Mouse (Mus musculus) E14TG2a.4 (cell line): ENCODE results near the gene Ahnak.
A peak's percentile ranks its signal among the peaks of the same experiment; 100 is the strongest.

Experiments
- H3K27me3 ChIP-seq: 2 replicates; pipeline ENCODE4 v1.6.1; 2014; ENCODE audit warnings: low read length, control low read depth; ENCODE audit not compliant: insufficient read depth
- H3K36me3 ChIP-seq: 2 replicates; pipeline ENCODE4 v1.6.1; 2014; ENCODE audit warnings: low read length, control low read depth; ENCODE audit not compliant: insufficient read depth
- H3K4me1 ChIP-seq: replicated peaks from 2 replicates; pipeline ENCODE4 v1.6.1; 2014; ENCODE audit warnings: low read depth, low read length, control low read depth
- H3K4me3 ChIP-seq: replicated peaks from 2 replicates; pipeline ENCODE4 v1.5.1; 2014; ENCODE audit warnings: mild to moderate bottlenecking, low read length
- H3K9me3 ChIP-seq: 2 replicates; pipeline ENCODE4 v1.6.1; 2014; ENCODE audit warnings: low read length, control low read depth
- CTCF ChIP-seq: conservative IDR thresholded peaks from 2 replicates; pipeline ENCODE4 v1.5.1; 2014; ENCODE audit warnings: low read length
- NANOG ChIP-seq: IDR thresholded peaks from 2 replicates; pipeline ENCODE4 v1.6.1; 2014; ENCODE audit warnings: borderline replicate concordance, low read length, mixed read lengths
- POU5F1 ChIP-seq: IDR thresholded peaks from 2 replicates; pipeline ENCODE4 v1.6.1; 2014; ENCODE audit warnings: low read length, borderline replicate concordance

The Ahnak gene

GRCm38 (mm10) chr19:9097441-9097840 is 108.4 kb downstream of the Ahnak start:
- Histone ChIP-seq H3K9me3 (no peaks in the 10 kb centered on the region), H3K4me1 (peaks cover 14% of the 10 kb centered on the region), H3K4me3 (no peak overlapping the region), H3K27me3 (no peaks in the 10 kb centered on the region), H3K36me3 (no peaks in the 10 kb centered on the region)
- TF ChIP-seq NANOG (no peak), POU5F1 (no peak), CTCF (no peak)

- peaks cover 14% of the 10 kb centered on the region for H3K4me1 ChIP-seq
- H3K9me3 ChIP-seq = no peaks in the 10 kb centered on the region
- TF ChIP-seq POU5F1 = no peak
- TF ChIP-seq CTCF = no peak
- no peak for TF ChIP-seq NANOG
- no peaks in the 10 kb centered on the region for H3K27me3 ChIP-seq
- no peak overlapping the region for H3K4me3 ChIP-seq
- no peaks in the 10 kb centered on the region for H3K36me3 ChIP-seq
Measured at GRCm38 (mm10) chr19:9099751-9100150, 110.7 kb downstream of the Ahnak start.

- TF ChIP-seq NANOG = no peak
- no peak for TF ChIP-seq CTCF
- TF ChIP-seq POU5F1 = no peak
- peaks cover 14% of the 10 kb centered on the region for H3K4me1 ChIP-seq
- H3K27me3 ChIP-seq = no peaks in the 10 kb centered on the region
- H3K9me3 ChIP-seq = no peaks in the 10 kb centered on the region
- H3K36me3 ChIP-seq = no peaks in the 10 kb centered on the region
- H3K4me3 ChIP-seq = peak overlapping the region; percentile 41; the same call in 1 of the 2 replicates
Measured at GRCm38 (mm10) chr19:9100297-9101061, 111.4 kb downstream of the Ahnak start.

- H3K9me3 ChIP-seq = no peaks in the 10 kb centered on the region
- H3K36me3 ChIP-seq = no peaks in the 10 kb centered on the region
- H3K27me3 ChIP-seq = no peaks in the 10 kb centered on the region
- H3K4me1 ChIP-seq = peaks cover 20% of the 10 kb centered on the region
- H3K4me3 ChIP-seq = no peak overlapping the region
- no peak for TF ChIP-seq CTCF
- no peak for TF ChIP-seq POU5F1
- TF ChIP-seq NANOG = no peak
Measured at GRCm38 (mm10) chr19:9101062-9101457, 112.0 kb downstream of the Ahnak start.

GRCm38 (mm10) chr19:9103986-9104385 is 114.9 kb downstream of the Ahnak start:
- Histone ChIP-seq H3K9me3 (no peaks in the 10 kb centered on the region), H3K27me3 (no peaks in the 10 kb centered on the region), H3K36me3 (no peaks in the 10 kb centered on the region), H3K4me1 (peaks cover 37% of the 10 kb centered on the region), H3K4me3 (no peak overlapping the region)
- no peak for TF ChIP-seq POU5F1
- TF ChIP-seq CTCF = no peak
- no peak for TF ChIP-seq NANOG

GRCm38 (mm10) chr19:9105101-9105685 is 116.1 kb downstream of the Ahnak start:
- peaks cover 35% of the 10 kb centered on the region for H3K4me1 ChIP-seq
- TF ChIP-seq NANOG (no peak), POU5F1 (no peak), CTCF (no peak)
- H3K27me3 ChIP-seq = no peaks in the 10 kb centered on the region
- H3K36me3 ChIP-seq = no peaks in the 10 kb centered on the region
- H3K4me3 ChIP-seq = no peak overlapping the region
- no peaks in the 10 kb centered on the region for H3K9me3 ChIP-seq

- Histone ChIP-seq H3K36me3 (no peaks in the 10 kb centered on the region), H3K4me1 (peaks cover 27% of the 10 kb centered on the region), H3K27me3 (no peaks in the 10 kb centered on the region), H3K4me3 (no peak overlapping the region; the same call in 1 of the 2 replicates), H3K9me3 (no peaks in the 10 kb centered on the region)
- TF ChIP-seq NANOG (no peak), CTCF (no peak), POU5F1 (no peak)
Measured at GRCm38 (mm10) chr19:9106096-9106495, 117.0 kb downstream of the Ahnak start.

GRCm38 (mm10) chr19:9106751-9107378 is 117.8 kb downstream of the Ahnak start:
- TF ChIP-seq CTCF = no peak
- TF ChIP-seq POU5F1 = no peak
- no peak for TF ChIP-seq NANOG
- Histone ChIP-seq H3K4me1 (peaks cover 23% of the 10 kb centered on the region), H3K4me3 (peak overlapping the region; percentile 10; the same call in 1 of the 2 replicates), H3K9me3 (no peaks in the 10 kb centered on the region), H3K36me3 (no peaks in the 10 kb centered on the region), H3K27me3 (no peaks in the 10 kb centered on the region)
